Mouse (Mus musculus): ENCODE measurements at regions not wholly inside any gene's neighbourhood (a gene's known extent, or its start where the extent isn't known, plus 50 kb on each side); places are given as distances from the start of the nearest gene placed in this dataset.
A peak's percentile ranks its signal among the peaks of the same experiment; 100 is the strongest.
"Not testable (repeated sequence)": the region's sequence is repeated elsewhere in the genome, so short reads cannot be mapped to it uniquely, and the experiment has no call there.

- TF ChIP-seq CTCF (IDR thresholded peaks at IDR 0.05; ENCODE audit: borderline replicate concordance, insufficient read depth, low read depth, low read length) (no peak), POLR2A (IDR thresholded peaks at IDR 0.05; ENCODE audit: borderline replicate concordance, insufficient read depth, low read length) (no peak)
- no peak overlapping the region for H3K27ac ChIP-seq (ENCODE audit: insufficient read depth, low read length)
- DNase-seq: no peak
- WGBS: 60% methylated on average over 2 of the region's 2 CpGs
- H3K4me1 ChIP-seq (ENCODE audit: control insufficient read depth, insufficient read depth, low read length): no peaks in the 10 kb centered on the region
- H3K27me3 ChIP-seq (ENCODE audit: control insufficient read depth, insufficient read depth, low read length): no peaks in the 10 kb centered on the region
- H3K4me3 ChIP-seq (replicated peaks; ENCODE audit: insufficient read depth, low read depth, low read length): no peak overlapping the region
Measured at GRCm38 (mm10) chr9:43857988-43858387, 114.2 kb downstream of the Nectin1 start.

GRCm38 (mm10) chr9:43858761-43859160, 115.0 kb downstream of the Nectin1 start:
- no peaks in the 10 kb centered on the region for H3K4me1 ChIP-seq (ENCODE audit: control insufficient read depth, insufficient read depth, low read length)
- TF ChIP-seq CTCF (IDR thresholded peaks at IDR 0.05; ENCODE audit: borderline replicate concordance, insufficient read depth, low read depth, low read length) (no peak), POLR2A (IDR thresholded peaks at IDR 0.05; ENCODE audit: borderline replicate concordance, insufficient read depth, low read length) (no peak)
- H3K27ac ChIP-seq (ENCODE audit: insufficient read depth, low read length): no peak overlapping the region
- H3K27me3 ChIP-seq (ENCODE audit: control insufficient read depth, insufficient read depth, low read length): no peaks in the 10 kb centered on the region
- H3K4me3 ChIP-seq (replicated peaks; ENCODE audit: insufficient read depth, low read depth, low read length): no peak overlapping the region
- 63% methylated on average over 6 of the region's 6 CpGs for WGBS
- DNase-seq: no peak

- H3K27me3 ChIP-seq (ENCODE audit: control insufficient read depth, insufficient read depth, low read length): no peaks in the 10 kb centered on the region; the same call in 1 of the 2 replicates
- TF ChIP-seq POLR2A (IDR thresholded peaks at IDR 0.05; ENCODE audit: borderline replicate concordance, insufficient read depth, low read length): no peak
- TF ChIP-seq CTCF (IDR thresholded peaks at IDR 0.05; ENCODE audit: borderline replicate concordance, insufficient read depth, low read depth, low read length): no peak
- 97% methylated on average over 2 of the region's 2 CpGs for WGBS
- no peak overlapping the region for H3K27ac ChIP-seq (ENCODE audit: insufficient read depth, low read length)
- no peak for DNase-seq
- H3K4me1 ChIP-seq (ENCODE audit: control insufficient read depth, insufficient read depth, low read length): no peaks in the 10 kb centered on the region
- no peak overlapping the region for H3K4me3 ChIP-seq (replicated peaks; ENCODE audit: insufficient read depth, low read depth, low read length)
Measured at GRCm38 (mm10) chr9:43860264-43860663, 116.5 kb downstream of the Nectin1 start.

GRCm38 (mm10) chr9:43861375-43861774, 117.6 kb downstream of the Nectin1 start:
- no peaks in the 10 kb centered on the region for H3K4me1 ChIP-seq (ENCODE audit: control insufficient read depth, insufficient read depth, low read length)
- H3K4me3 ChIP-seq (replicated peaks; ENCODE audit: insufficient read depth, low read depth, low read length): no peak overlapping the region
- DNase-seq: no peak
- H3K27ac ChIP-seq (ENCODE audit: insufficient read depth, low read length): no peak overlapping the region
- 50% methylated on average over 10 of the region's 10 CpGs for WGBS
- TF ChIP-seq CTCF (IDR thresholded peaks at IDR 0.05; ENCODE audit: borderline replicate concordance, insufficient read depth, low read depth, low read length) (no peak), POLR2A (IDR thresholded peaks at IDR 0.05; ENCODE audit: borderline replicate concordance, insufficient read depth, low read length) (no peak)
- no peaks in the 10 kb centered on the region; the same call in 1 of the 2 replicates for H3K27me3 ChIP-seq (ENCODE audit: control insufficient read depth, insufficient read depth, low read length)

GRCm38 (mm10) chr9:43862034-43862433, 118.2 kb downstream of the Nectin1 start:
- H3K4me1 ChIP-seq (ENCODE audit: control insufficient read depth, insufficient read depth, low read length); H3K4me3 ChIP-seq (replicated peaks; ENCODE audit: insufficient read depth, low read depth, low read length); H3K27me3 ChIP-seq (ENCODE audit: control insufficient read depth, insufficient read depth, low read length); H3K27ac ChIP-seq (ENCODE audit: insufficient read depth, low read length); DNase-seq: not testable (repeated sequence)
- 42% methylated on average over 11 of the region's 11 CpGs for WGBS

GRCm38 (mm10) chr9:43863609-43864397, 120.0 kb downstream of the Nectin1 start:
- Histone ChIP-seq H3K4me1 (ENCODE audit: control insufficient read depth, insufficient read depth, low read length) (no peaks in the 10 kb centered on the region), H3K4me3 (replicated peaks; ENCODE audit: insufficient read depth, low read depth, low read length) (peak overlapping the region; percentile 15), H3K27me3 (ENCODE audit: control insufficient read depth, insufficient read depth, low read length) (no peaks in the 10 kb centered on the region; the same call in 1 of the 2 replicates), H3K27ac (ENCODE audit: insufficient read depth, low read length) (no peak overlapping the region)
- 14% methylated on average over 30 of the region's 30 CpGs for WGBS
- DNase-seq: no peak
- no peak for TF ChIP-seq CTCF (IDR thresholded peaks at IDR 0.05; ENCODE audit: borderline replicate concordance, insufficient read depth, low read depth, low read length)
- TF ChIP-seq POLR2A (IDR thresholded peaks at IDR 0.05; ENCODE audit: borderline replicate concordance, insufficient read depth, low read length): no peak

GRCm38 (mm10) chr9:43866802-43867201, 123.0 kb downstream of the Nectin1 start:
- TF ChIP-seq CTCF (IDR thresholded peaks at IDR 0.05; ENCODE audit: borderline replicate concordance, insufficient read depth, low read depth, low read length): no peak
- no peak for TF ChIP-seq POLR2A (IDR thresholded peaks at IDR 0.05; ENCODE audit: borderline replicate concordance, insufficient read depth, low read length)
- no peak for DNase-seq

GRCm38 (mm10) chr9:43873841-43874240, 130.1 kb downstream of the Nectin1 start:
- no peaks in the 10 kb centered on the region for H3K27me3 ChIP-seq (ENCODE audit: control insufficient read depth, insufficient read depth, low read length)
- no peak overlapping the region for H3K4me3 ChIP-seq (replicated peaks; ENCODE audit: insufficient read depth, low read depth, low read length)
- 80% methylated on average over 2 of the region's 2 CpGs for WGBS
- TF ChIP-seq POLR2A (IDR thresholded peaks at IDR 0.05; ENCODE audit: borderline replicate concordance, insufficient read depth, low read length) (no peak), CTCF (IDR thresholded peaks at IDR 0.05; ENCODE audit: borderline replicate concordance, insufficient read depth, low read depth, low read length) (no peak)
- no peak for DNase-seq
- H3K27ac ChIP-seq (ENCODE audit: insufficient read depth, low read length): no peak overlapping the region
- no peaks in the 10 kb centered on the region for H3K4me1 ChIP-seq (ENCODE audit: control insufficient read depth, insufficient read depth, low read length)

More at GRCm38 (mm10) chr9:43866802-43867201, 123.0 kb downstream of the Nectin1 start:
- no peaks in the 10 kb centered on the region; the same call in 1 of the 2 replicates for H3K27me3 ChIP-seq (ENCODE audit: control insufficient read depth, insufficient read depth, low read length)
- H3K27ac ChIP-seq (ENCODE audit: insufficient read depth, low read length): no peak overlapping the region
- 82% methylated on average over 12 of the region's 12 CpGs for WGBS
- no peak overlapping the region for H3K4me3 ChIP-seq (replicated peaks; ENCODE audit: insufficient read depth, low read depth, low read length)
- no peaks in the 10 kb centered on the region for H3K4me1 ChIP-seq (ENCODE audit: control insufficient read depth, insufficient read depth, low read length)
